9 mouse cellular contexts compared by ENCODE assay signal in genomic region chr15:86007690-86008121, GRCm38 (mm10). TPM values are rescaled to one million over a fixed set of nuclear protein-coding genes. Genes with fewer than 3 reads are reported as not detected.
DNase-seq lines count a peak whose midpoint lies in the region; ATAC-seq and TF ChIP-seq lines count a peak whose summit lies in the region.
"Had no signal": no experiment of that assay in that cellular context is flagged by ENCODE, and none has a peak within 500 bp of the region (broad histone marks: within the 10 kb centered on the region; RNA-seq: fewer than 3 reads in every experiment).

No protein-coding gene starts in this region.

- DNase-seq in gastrocnemius, adult 2 months, result peak; percentile 36
- no peak for DNase-seq in gastrocnemius, postnatal 25 days
- DNase-seq in MN1 (ENCODE audit: low spot score), result peak; percentile 47
- peak; percentile 50 to 51 for DNase-seq in kidney, postnatal 36 days
- peak; percentile 35 for DNase-seq in thymus, adult 2 months
- no peak for DNase-seq in frontal cortex, postnatal 14 days (ENCODE audit: low spot score in 2 of 2)

- H3K9me3 ChIP-seq in heart, embryonic 12.5 days (replicated peaks), result no peaks in the 10 kb centered on the region
- H3K9me3 ChIP-seq in midbrain, embryonic 15.5 days, result no peaks in the 10 kb centered on the region
- H3K9me3 ChIP-seq: G1E had no signal

- TF ChIP-seq CTCF in gastrocnemius, adult 2 months (IDR thresholded peaks at IDR 0.05), result no peak
- no peak for TF ChIP-seq CTCF in thymus, adult 2 months (IDR thresholded peaks at IDR 0.05; ENCODE audit: borderline replicate concordance, control insufficient read depth, extremely low read depth, insufficient read depth, low read length, poor library complexity)

- no peaks in the 10 kb centered on the region for H3K36me3 ChIP-seq in heart, embryonic 12.5 days
- no peaks in the 10 kb centered on the region for H3K36me3 ChIP-seq in thymus, adult 2 months (ENCODE audit: control insufficient read depth, insufficient read depth, low read length)
- H3K36me3 ChIP-seq in midbrain, embryonic 15.5 days (replicated peaks), result no peaks in the 10 kb centered on the region

- peak overlapping the region; percentile 16; the same call in 1 of the 2 replicates for H3K27ac ChIP-seq in gastrocnemius, adult 2 months
- peak overlapping the region; percentile 49 for H3K27ac ChIP-seq in heart, embryonic 12.5 days (ENCODE audit: poor library complexity, severe bottlenecking)
- H3K27ac ChIP-seq in thymus, adult 2 months (ENCODE audit: control insufficient read depth, insufficient read depth, low read length), result peak overlapping the region; percentile 81
- no peak overlapping the region for H3K27ac ChIP-seq in midbrain, embryonic 15.5 days

- H3K9ac ChIP-seq in heart, embryonic 12.5 days, result peak overlapping the region; percentile 38; the same call in 1 of the 2 replicates
- H3K9ac ChIP-seq in midbrain, embryonic 15.5 days, result no peak overlapping the region

- intact Hi-C loops in gastrocnemius, adult 2 months (cut with DNase I), result no loop called here

- peak; percentile 49; the same call in 1 of the 2 replicates for ATAC-seq in heart, embryonic 12.5 days (ENCODE audit: insufficient number of reproducible peaks, low FRiP score)
- ATAC-seq in midbrain, embryonic 15.5 days (replicated peaks), result no peak

- no peak for TF ChIP-seq POLR2A in thymus, adult 2 months (IDR thresholded peaks at IDR 0.05; ENCODE audit: control insufficient read depth, extremely low read depth, insufficient read depth, low read length, poor library complexity)

- WGBS in heart, embryonic 12.5 days, result 9% methylated on average over 6 of the region's 6 CpGs
- WGBS in thymus, adult 2 months, result 9% methylated on average over 6 of the region's 6 CpGs
- WGBS in midbrain, embryonic 15.5 days, result 27% methylated on average over 6 of the region's 6 CpGs

- H3K4me2 ChIP-seq in heart, embryonic 12.5 days, result peak overlapping the region; percentile 55
- no peak overlapping the region for H3K4me2 ChIP-seq in midbrain, embryonic 15.5 days

- H3K4me3 ChIP-seq in gastrocnemius, adult 2 months, result peak overlapping the region; percentile 24; the same call in 1 of the 2 replicates
- H3K4me3 ChIP-seq in heart, embryonic 12.5 days, result 0 out of 2 replicates have a peak overlapping the region, but pooled peaks have one; percentile 5
- H3K4me3 ChIP-seq in thymus, adult 2 months (ENCODE audit: control insufficient read depth, insufficient read depth, low read length), result peak overlapping the region; percentile 30
- no peak overlapping the region for H3K4me3 ChIP-seq in midbrain, embryonic 15.5 days

- peaks cover 31% of the 10 kb centered on the region for H3K4me1 ChIP-seq in heart, embryonic 12.5 days (replicated peaks)
- peaks cover 29% of the 10 kb centered on the region for H3K4me1 ChIP-seq in thymus, adult 2 months (replicated peaks; ENCODE audit: control insufficient read depth, insufficient read depth, low read length)
- peaks cover 19% of the 10 kb centered on the region for H3K4me1 ChIP-seq in midbrain, embryonic 15.5 days

- no peaks in the 10 kb centered on the region for H3K27me3 ChIP-seq in heart, embryonic 12.5 days (replicated peaks)
- no peaks in the 10 kb centered on the region for H3K27me3 ChIP-seq in thymus, adult 2 months (ENCODE audit: control insufficient read depth, insufficient read depth, low read length)
- H3K27me3 ChIP-seq in midbrain, embryonic 15.5 days (replicated peaks), result no peaks in the 10 kb centered on the region

RNA-seq across cellular contexts. Expression of gene Celsr1, which starts 25.9 kb away (rescaled TPM):
- total RNA-seq in gastrocnemius, adult 2 months (2021), result under 1 TPM; 0.13 to 0.28 TPM
- under 1 TPM; 0.31 to 0.43 TPM for total RNA-seq in gastrocnemius, postnatal 25 days (2021)
- 2.0 and 2.3 TPM in 2 replicates for polyA plus RNA-seq in heart, embryonic 12.5 days (2016; fragmentation: Nextera tagmentation; extraction: Ambion mirVana)
- polyA plus RNA-seq in thymus, adult 2 months (2012; rRNA removed), result 40.0 and 47.8 TPM in 2 replicates
- polyA plus RNA-seq in midbrain, embryonic 15.5 days (2015; fragmentation: Nextera tagmentation; extraction: Ambion mirVana), result 1.6 and 2.2 TPM in 2 replicates

RNA-seq across cellular contexts. Expression of gene Gramd4, which starts 49.8 kb away (rescaled TPM):
- 10 to 100 TPM in 1 of 2 experiments, 1 to 10 TPM in 1; 5.8 to 11.4 TPM for total RNA-seq in gastrocnemius, adult 2 months (2021)
- 1 to 10 TPM; 4.2 to 9.7 TPM for total RNA-seq in gastrocnemius, postnatal 25 days (2021)
- polyA plus RNA-seq in heart, embryonic 12.5 days (2016; fragmentation: Nextera tagmentation; extraction: Ambion mirVana), result 14.3 and 14.8 TPM in 2 replicates
- polyA plus RNA-seq in thymus, adult 2 months (2012; rRNA removed), result 35.1 and 37.1 TPM in 2 replicates
- polyA plus RNA-seq in midbrain, embryonic 15.5 days (2015; fragmentation: Nextera tagmentation; extraction: Ambion mirVana), result 41.0 and 41.7 TPM in 2 replicates

Comparison
In these comparisons a context has a peak if more than half of its experiments do, and no peak if none do; other contexts are left out.
1. DNase-seq: peak in gastrocnemius, adult 2 months (single experiment), MN1 (single experiment), kidney, postnatal 36 days (2 of 2) and thymus, adult 2 months (single experiment); none in gastrocnemius, postnatal 25 days (single experiment) and frontal cortex, postnatal 14 days (0 of 2).
2. RNA of gene Celsr1, which starts 25.9 kb away (polyA plus RNA-seq): 40.0 to 47.8 TPM in thymus, adult 2 months; 2.0 to 2.3 TPM in heart, embryonic 12.5 days and 1.6 to 2.2 TPM in midbrain, embryonic 15.5 days; every median in the first group is over 10 times any median in the second.